Mouse (Mus musculus): Measurements from ENCODE around the gene Dock9.
A peak's percentile ranks its signal among the peaks of the same experiment; 100 is the strongest.

Dock9 gene

GRCm38 (mm10) chr14:121797457-121798410 lies at the start of gene Dock9:
Dock9 (minus strand) TSS chr14:121797837.
- peak; percentile 75 for DNase-seq (ENCODE audit: low spot score)

GRCm38 (mm10) chr14:121844486-121844885 lies 46.8 kb upstream of the Dock9 start:
- DNase-seq (ENCODE audit: low spot score): no peak

- no peak for DNase-seq (ENCODE audit: low spot score)
Measured at GRCm38 (mm10) chr14:121840217-121840616, 42.6 kb upstream of the Dock9 start.

GRCm38 (mm10) chr14:121838161-121838560 lies 40.5 kb upstream of the Dock9 start:
- DNase-seq (ENCODE audit: low spot score): no peak

GRCm38 (mm10) chr14:121833001-121833520 lies 35.4 kb upstream of the Dock9 start:
- no peak for DNase-seq (ENCODE audit: low spot score)

- DNase-seq (ENCODE audit: low spot score): no peak
Measured at GRCm38 (mm10) chr14:121829816-121830442, 32.3 kb upstream of the Dock9 start.

- DNase-seq (ENCODE audit: low spot score): no peak
Measured at GRCm38 (mm10) chr14:121827091-121827490, 29.5 kb upstream of the Dock9 start.

- DNase-seq (ENCODE audit: low spot score): peak; percentile 19
Measured at GRCm38 (mm10) chr14:121825521-121826445, 28.1 kb upstream of the Dock9 start.

GRCm38 (mm10) chr14:121824322-121825103 lies 26.9 kb upstream of the Dock9 start:
- DNase-seq (ENCODE audit: low spot score): no peak

GRCm38 (mm10) chr14:121822997-121823396 lies 25.4 kb upstream of the Dock9 start:
- no peak for DNase-seq (ENCODE audit: low spot score)

GRCm38 (mm10) chr14:121822506-121822905 lies 24.9 kb upstream of the Dock9 start:
- DNase-seq (ENCODE audit: low spot score): no peak

- no peak for DNase-seq (ENCODE audit: low spot score)
Measured at GRCm38 (mm10) chr14:121806791-121807190, 9.2 kb upstream of the Dock9 start.

- DNase-seq (ENCODE audit: low spot score): no peak
Measured at GRCm38 (mm10) chr14:121806316-121806715, 8.7 kb upstream of the Dock9 start.

- no peak for DNase-seq (ENCODE audit: low spot score)
Measured at GRCm38 (mm10) chr14:121804461-121804860, 6.8 kb upstream of the Dock9 start.

- DNase-seq (ENCODE audit: low spot score): no peak
Measured at GRCm38 (mm10) chr14:121800962-121801361, 3.3 kb upstream of the Dock9 start.

- no peak for DNase-seq (ENCODE audit: low spot score)
Measured at GRCm38 (mm10) chr14:121799112-121799511, 1.5 kb upstream of the Dock9 start.

GRCm38 (mm10) chr14:121798411-121798799 lies 768 bp upstream of the Dock9 start:
- peak; percentile 89 for DNase-seq (ENCODE audit: low spot score)

GRCm38 (mm10) chr14:121796571-121797456 lies 823 bp downstream of the Dock9 start:
- DNase-seq (ENCODE audit: low spot score): no peak

- DNase-seq (ENCODE audit: low spot score): no peak
Measured at GRCm38 (mm10) chr14:121795536-121795935, 2.1 kb downstream of the Dock9 start.

- DNase-seq (ENCODE audit: low spot score): no peak
Measured at GRCm38 (mm10) chr14:121793639-121794038, 4.0 kb downstream of the Dock9 start.
